Mouse (Mus musculus) cerebellum, adult 9-11 months (tissue): ENCODE data around the gene Clec16a.
A peak's percentile ranks its signal among the peaks of the same experiment; 100 is the strongest.

Source experiments
- DNase-seq: peaks from one replicate; pipeline ENCODE4 v3.0.0; 2022

The Clec16a gene

GRCm38 (mm10) chr16:10651804-10652203 is 106.7 kb downstream of the Clec16a start:
- no peak for DNase-seq

GRCm38 (mm10) chr16:10652935-10653334 is 107.8 kb downstream of the Clec16a start:
- no peak for DNase-seq

GRCm38 (mm10) chr16:10655236-10655635 is 110.1 kb downstream of the Clec16a start:
- DNase-seq, result no peak

- DNase-seq, result peak; percentile 34
Observed at GRCm38 (mm10) chr16:10655926-10656325, 110.8 kb downstream of the Clec16a start.

- no peak for DNase-seq
Observed at GRCm38 (mm10) chr16:10656461-10656860, 111.3 kb downstream of the Clec16a start.

- no peak for DNase-seq
Observed at GRCm38 (mm10) chr16:10656939-10657338, 111.8 kb downstream of the Clec16a start.

GRCm38 (mm10) chr16:10659211-10659610 is 114.1 kb downstream of the Clec16a start:
- DNase-seq, result peak; percentile 38

GRCm38 (mm10) chr16:10660526-10660925 is 115.4 kb downstream of the Clec16a start:
- DNase-seq, result peak; percentile 38

GRCm38 (mm10) chr16:10661385-10661784 is 116.2 kb downstream of the Clec16a start:
- peak; percentile 42 for DNase-seq

GRCm38 (mm10) chr16:10663890-10664731 is 119.0 kb downstream of the Clec16a start:
- no peak for DNase-seq

GRCm38 (mm10) chr16:10664921-10665894 is 120.1 kb downstream of the Clec16a start:
- DNase-seq, result no peak

GRCm38 (mm10) chr16:10666766-10667165 is 121.6 kb downstream of the Clec16a start:
- no peak for DNase-seq

- DNase-seq, result no peak
Observed at GRCm38 (mm10) chr16:10668453-10668852, 123.3 kb downstream of the Clec16a start.

- DNase-seq, result no peak
Observed at GRCm38 (mm10) chr16:10668991-10669703, 124.0 kb downstream of the Clec16a start.

- no peak for DNase-seq
Observed at GRCm38 (mm10) chr16:10669936-10670335, 124.8 kb downstream of the Clec16a start.

- DNase-seq, result no peak
Observed at GRCm38 (mm10) chr16:10672490-10672889, 127.4 kb downstream of the Clec16a start.

GRCm38 (mm10) chr16:10674020-10674419 is 128.9 kb downstream of the Clec16a start:
- no peak for DNase-seq

- DNase-seq, result no peak
Observed at GRCm38 (mm10) chr16:10674957-10675356, 129.8 kb downstream of the Clec16a start.

- no peak for DNase-seq
Observed at GRCm38 (mm10) chr16:10675612-10676011, 130.5 kb downstream of the Clec16a start.

GRCm38 (mm10) chr16:10676461-10677066 is 131.4 kb downstream of the Clec16a start:
- DNase-seq, result no peak

GRCm38 (mm10) chr16:10682521-10682920 is 137.4 kb downstream of the Clec16a start:
- no peak for DNase-seq
